Mouse (Mus musculus) bone marrow macrophage, adult 2 months (primary cell): ENCODE data around the gene Slc25a11.

Source experiments
- CTCF ChIP-seq: IDR thresholded peaks from 2 replicates; pipeline ENCODE4 v1.5.1; 2012; ENCODE audit warnings: low read depth, mild to moderate bottlenecking, low read length, moderate library complexity
- POLR2A ChIP-seq: IDR thresholded peaks from 2 replicates; pipeline ENCODE4 v1.6.1; 2012; ENCODE audit warnings: mild to moderate bottlenecking, low read depth, low read length, borderline replicate concordance

GRCm38 (mm10) chr11:70650322-70651175 lies 3.3 kb upstream of the Slc25a11 start:
- TF ChIP-seq CTCF (no peak), POLR2A (no peak)
